Mouse (Mus musculus): ENCODE data around the gene Ccdc47. TPM values are rescaled to one million over a fixed set of nuclear protein-coding genes. Genes with fewer than 3 reads are reported as not detected.
A peak's percentile ranks its signal among the peaks of the same experiment; 100 is the strongest.

Ccdc47 gene
- polyA plus RNA-seq, 1 experiment: 4.8 TPM

- H3K27ac ChIP-seq (ENCODE audit: insufficient read depth, low read depth, low read length): no peak overlapping the region
- no peaks in the 10 kb centered on the region for H3K27me3 ChIP-seq (ENCODE audit: control insufficient read depth, insufficient read depth, low read length)
- WGBS: 77% methylated on average over 5 of the region's 5 CpGs
- H3K36me3 ChIP-seq (ENCODE audit: control insufficient read depth, insufficient read depth, low read length): no peaks in the 10 kb centered on the region
- no peaks in the 10 kb centered on the region for H3K4me1 ChIP-seq (ENCODE audit: control insufficient read depth, insufficient read depth, insufficient read length, low read length)
- H3K4me3 ChIP-seq (ENCODE audit: low read depth, low read length): no peak overlapping the region
- no peak for TF ChIP-seq POLR2A (IDR thresholded peaks at IDR 0.05; ENCODE audit: low read depth, low read length)
- no peak for TF ChIP-seq CTCF (IDR thresholded peaks at IDR 0.05; ENCODE audit: extremely low read depth, insufficient read length, insufficient replicate concordance, low read depth, low read length)
Observed at GRCm38 (mm10) chr11:106174372-106174771, 41.8 kb downstream of the Ccdc47 start.

GRCm38 (mm10) chr11:106173228-106173627, 42.9 kb downstream of the Ccdc47 start:
- H3K4me1 ChIP-seq (ENCODE audit: control insufficient read depth, insufficient read depth, insufficient read length, low read length): no peaks in the 10 kb centered on the region
- TF ChIP-seq CTCF (IDR thresholded peaks at IDR 0.05; ENCODE audit: extremely low read depth, insufficient read length, insufficient replicate concordance, low read depth, low read length): no peak
- TF ChIP-seq POLR2A (IDR thresholded peaks at IDR 0.05; ENCODE audit: low read depth, low read length): no peak
- H3K4me3 ChIP-seq (ENCODE audit: low read depth, low read length): no peak overlapping the region
- H3K36me3 ChIP-seq (ENCODE audit: control insufficient read depth, insufficient read depth, low read length): no peaks in the 10 kb centered on the region
- WGBS: 82% methylated on average over 2 of the region's 2 CpGs
- no peaks in the 10 kb centered on the region for H3K27me3 ChIP-seq (ENCODE audit: control insufficient read depth, insufficient read depth, low read length)
- no peak overlapping the region for H3K27ac ChIP-seq (ENCODE audit: insufficient read depth, low read depth, low read length)

- H3K36me3 ChIP-seq (ENCODE audit: control insufficient read depth, insufficient read depth, low read length): no peaks in the 10 kb centered on the region
- peak; percentile 32; the same call in 1 of the 2 replicates for TF ChIP-seq CTCF (IDR thresholded peaks at IDR 0.05; ENCODE audit: extremely low read depth, insufficient read length, insufficient replicate concordance, low read depth, low read length)
- TF ChIP-seq POLR2A (IDR thresholded peaks at IDR 0.05; ENCODE audit: low read depth, low read length): no peak
- H3K4me1 ChIP-seq (ENCODE audit: control insufficient read depth, insufficient read depth, insufficient read length, low read length): peaks cover 4% of the 10 kb centered on the region; the same call in 1 of the 2 replicates
- no peak overlapping the region for H3K4me3 ChIP-seq (ENCODE audit: low read depth, low read length)
- H3K27me3 ChIP-seq (ENCODE audit: control insufficient read depth, insufficient read depth, low read length): no peaks in the 10 kb centered on the region
- WGBS: 75% methylated on average over 7 of the region's 7 CpGs
- no peak overlapping the region for H3K27ac ChIP-seq (ENCODE audit: insufficient read depth, low read depth, low read length)
Observed at GRCm38 (mm10) chr11:106170807-106171206, 45.3 kb downstream of the Ccdc47 start.

- Histone ChIP-seq H3K27me3 (ENCODE audit: control insufficient read depth, insufficient read depth, low read length) (no peaks in the 10 kb centered on the region), H3K27ac (ENCODE audit: insufficient read depth, low read depth, low read length) (no peak overlapping the region), H3K4me3 (ENCODE audit: low read depth, low read length) (no peak overlapping the region), H3K36me3 (ENCODE audit: control insufficient read depth, insufficient read depth, low read length) (no peaks in the 10 kb centered on the region), H3K4me1 (ENCODE audit: control insufficient read depth, insufficient read depth, insufficient read length, low read length) (peaks cover 4% of the 10 kb centered on the region; the same call in 1 of the 2 replicates)
- no peak for TF ChIP-seq CTCF (IDR thresholded peaks at IDR 0.05; ENCODE audit: extremely low read depth, insufficient read length, insufficient replicate concordance, low read depth, low read length)
- no peak for TF ChIP-seq POLR2A (IDR thresholded peaks at IDR 0.05; ENCODE audit: low read depth, low read length)
- 46% methylated on average over 5 of the region's 5 CpGs for WGBS
Observed at GRCm38 (mm10) chr11:106167435-106167834, 48.7 kb downstream of the Ccdc47 start.

- Histone ChIP-seq H3K36me3 (ENCODE audit: control insufficient read depth, insufficient read depth, low read length) (no peaks in the 10 kb centered on the region), H3K27me3 (ENCODE audit: control insufficient read depth, insufficient read depth, low read length) (no peaks in the 10 kb centered on the region), H3K4me1 (ENCODE audit: control insufficient read depth, insufficient read depth, insufficient read length, low read length) (peaks cover 11% of the 10 kb centered on the region), H3K4me3 (ENCODE audit: low read depth, low read length) (no peak overlapping the region), H3K27ac (ENCODE audit: insufficient read depth, low read depth, low read length) (no peak overlapping the region)
- 90% methylated on average over 16 of the region's 16 CpGs for WGBS
- TF ChIP-seq CTCF (IDR thresholded peaks at IDR 0.05; ENCODE audit: extremely low read depth, insufficient read length, insufficient replicate concordance, low read depth, low read length) (no peak), POLR2A (IDR thresholded peaks at IDR 0.05; ENCODE audit: low read depth, low read length) (no peak)
Observed at GRCm38 (mm10) chr11:106164601-106165180, 51.5 kb downstream of the Ccdc47 start.

- no peak overlapping the region for H3K27ac ChIP-seq (ENCODE audit: insufficient read depth, low read depth, low read length)
- H3K27me3 ChIP-seq (ENCODE audit: control insufficient read depth, insufficient read depth, low read length): no peaks in the 10 kb centered on the region
- WGBS: 80% methylated on average over 4 of the region's 4 CpGs
- no peak for TF ChIP-seq CTCF (IDR thresholded peaks at IDR 0.05; ENCODE audit: extremely low read depth, insufficient read length, insufficient replicate concordance, low read depth, low read length)
- no peak for TF ChIP-seq POLR2A (IDR thresholded peaks at IDR 0.05; ENCODE audit: low read depth, low read length)
- H3K4me1 ChIP-seq (ENCODE audit: control insufficient read depth, insufficient read depth, insufficient read length, low read length): peaks cover 11% of the 10 kb centered on the region
- no peaks in the 10 kb centered on the region for H3K36me3 ChIP-seq (ENCODE audit: control insufficient read depth, insufficient read depth, low read length)
- no peak overlapping the region for H3K4me3 ChIP-seq (ENCODE audit: low read depth, low read length)
Observed at GRCm38 (mm10) chr11:106163546-106163945, 52.6 kb downstream of the Ccdc47 start.

GRCm38 (mm10) chr11:106162237-106162636, 53.9 kb downstream of the Ccdc47 start:
- Histone ChIP-seq H3K4me1 (ENCODE audit: control insufficient read depth, insufficient read depth, insufficient read length, low read length) (peaks cover 7% of the 10 kb centered on the region), H3K36me3 (ENCODE audit: control insufficient read depth, insufficient read depth, low read length) (no peaks in the 10 kb centered on the region), H3K27me3 (ENCODE audit: control insufficient read depth, insufficient read depth, low read length) (no peaks in the 10 kb centered on the region), H3K4me3 (ENCODE audit: low read depth, low read length) (no peak overlapping the region), H3K27ac (ENCODE audit: insufficient read depth, low read depth, low read length) (no peak overlapping the region)
- WGBS: 76% methylated on average over 2 of the region's 2 CpGs
- TF ChIP-seq CTCF (IDR thresholded peaks at IDR 0.05; ENCODE audit: extremely low read depth, insufficient read length, insufficient replicate concordance, low read depth, low read length) (no peak), POLR2A (IDR thresholded peaks at IDR 0.05; ENCODE audit: low read depth, low read length) (no peak)
